Mouse (Mus musculus): Measurements from ENCODE around the gene Stx7.

DNA sequence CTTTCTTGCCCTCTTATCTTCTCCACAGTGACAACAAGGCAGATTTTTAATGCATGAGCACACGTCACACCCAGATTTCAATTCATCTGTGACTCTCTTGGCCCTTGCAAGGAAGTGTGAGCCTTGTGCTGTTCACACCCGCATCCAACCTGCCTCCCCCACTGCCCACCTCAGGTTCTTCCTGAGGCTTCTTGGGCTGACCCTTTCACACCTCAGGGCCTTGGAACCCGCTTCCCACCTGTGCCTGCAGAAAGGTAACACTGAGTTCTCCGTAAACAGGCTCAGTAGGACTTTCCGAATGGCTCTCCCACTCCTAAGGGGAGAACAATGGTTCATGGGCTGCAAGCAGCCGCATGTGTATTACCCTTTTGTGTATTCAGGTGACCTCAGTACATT lies 15.8 kb downstream of the Stx7 start:
- TF ChIP-seq CTCF (IDR thresholded peaks at IDR 0.05; ENCODE audit: low read depth, low read length) (no peak), POLR2A (IDR thresholded peaks at IDR 0.05; ENCODE audit: borderline replicate concordance, low read depth, low read length) (no peak)

All from bone marrow macrophage, adult 2 months (primary cell).